Comparison of ENCODE assay signal across 9 mouse cellular contexts in genomic region chr8:104629306-104630110, GRCm38 (mm10). TPM values are rescaled to one million over a fixed set of nuclear protein-coding genes. Genes with fewer than 3 reads are reported as not detected.
A peak's percentile ranks its signal among the peaks of the same experiment; 100 is the strongest.
DNase-seq lines count a peak whose midpoint lies in the region; ATAC-seq and TF ChIP-seq lines count a peak whose summit lies in the region.
"Had no signal": no experiment of that assay in that cellular context is flagged by ENCODE, and none has a peak within 500 bp of the region (broad histone marks: within the 10 kb centered on the region; RNA-seq: fewer than 3 reads in every experiment).

No protein-coding gene starts in this region.

- peak; percentile 21 to 35 for DNase-seq in right cerebral cortex, postnatal 10 days (ENCODE audit: low spot score in 2 of 2)
- DNase-seq in right cerebral cortex, adult 2 months (ENCODE audit: low spot score in 2 of 2): no peak
- DNase-seq in gastrocnemius, postnatal 25 days: peak; percentile 39
- DNase-seq in kidney, adult 9 months: peak; percentile 72
- no peak for DNase-seq in thymus, postnatal 36 days
- DNase-seq in thymus, postnatal 0 days (ENCODE audit: low spot score): no peak

- no peak for ATAC-seq in midbrain, embryonic 13.5 days

- H3K27ac ChIP-seq in midbrain, embryonic 13.5 days: no peak overlapping the region

- H3K4me1 ChIP-seq in midbrain, embryonic 13.5 days (replicated peaks): peaks cover 10% of the 10 kb centered on the region

- 83% methylated on average over 22 of the region's 22 CpGs for WGBS in midbrain, embryonic 13.5 days

- no peak overlapping the region for H3ac ChIP-seq in myocyte (ENCODE audit: control insufficient read depth, insufficient read length)

- no peaks in the 10 kb centered on the region for H3K27me3 ChIP-seq in myocyte (ENCODE audit: control insufficient read depth, insufficient read depth, insufficient read length)
- peaks cover 30% of the 10 kb centered on the region for H3K27me3 ChIP-seq in midbrain, embryonic 13.5 days

- no peaks in the 10 kb centered on the region for H3K36me3 ChIP-seq in myocyte (ENCODE audit: control insufficient read depth, insufficient read depth)
- no peaks in the 10 kb centered on the region for H3K36me3 ChIP-seq in midbrain, embryonic 13.5 days

- no peaks in the 10 kb centered on the region for H3K79me2 ChIP-seq in myocyte (ENCODE audit: control insufficient read depth, insufficient read depth)

- H3K4me2 ChIP-seq in myocyte (ENCODE audit: low read depth): peak overlapping the region; percentile 79
- H3K4me2 ChIP-seq in midbrain, embryonic 13.5 days (replicated peaks): no peak overlapping the region

- H3K9me3 ChIP-seq in midbrain, embryonic 13.5 days: no peaks in the 10 kb centered on the region

- no peak overlapping the region for H3K4me3 ChIP-seq in myocyte
- H3K4me3 ChIP-seq in midbrain, embryonic 13.5 days (replicated peaks): no peak overlapping the region; the same call in 1 of the 2 replicates

- no peak for TF ChIP-seq POLR2A in myocyte (IDR thresholded peaks at IDR 0.05; ENCODE audit: insufficient read length, low read depth)

- H3K9ac ChIP-seq in midbrain, embryonic 13.5 days (replicated peaks): no peak overlapping the region

TF ChIP-seq in myocyte, 11 proteins besides CTCF, POLR2A, EP300 and RAD21:
- no peak for TF ChIP-seq MYOG (IDR thresholded peaks at IDR 0.05; ENCODE audit: control insufficient read depth in 1 of 3, insufficient read depth in 1 of 3, insufficient read length in 2 of 3, low read depth in 2 of 3)
- TF ChIP-seq SRF (IDR thresholded peaks at IDR 0.05; ENCODE audit: control insufficient read depth, insufficient read length, low read depth): no peak
- no peak for TF ChIP-seq MAX (IDR thresholded peaks at IDR 0.05; ENCODE audit: low read depth)
- TF ChIP-seq CEBPB (IDR thresholded peaks at IDR 0.05; ENCODE audit: insufficient read depth, poor library complexity, severe bottlenecking): no peak
- TF ChIP-seq USF1 (IDR thresholded peaks at IDR 0.05; ENCODE audit: low read depth): no peak

RNA-seq across cellular contexts. Expression of gene Rrad, which starts 1.6 kb away (rescaled TPM):
- total RNA-seq in gastrocnemius, postnatal 25 days (2021): 1 to 10 TPM; 3.8 to 6.2 TPM
- 17.9 TPM for polyA plus RNA-seq in myocyte (2012; fragmentation: generic; extraction: Trizol)
- 12.1 and 13.3 TPM in 2 replicates for polyA plus RNA-seq in thymus, postnatal 0 days (2015; fragmentation: Nextera tagmentation; extraction: Ambion mirVana)
- polyA plus RNA-seq in midbrain, embryonic 13.5 days (2015; fragmentation: Nextera tagmentation; extraction: Ambion mirVana): 2.8 and 3.3 TPM in 2 replicates

RNA-seq across cellular contexts. Expression of gene Cdh16, which starts 5.3 kb away (rescaled TPM):
- total RNA-seq in gastrocnemius, postnatal 25 days (2021): not detected
- polyA plus RNA-seq in myocyte (2012; fragmentation: generic; extraction: Trizol): 0.29 TPM
- polyA plus RNA-seq in thymus, postnatal 0 days (2015; fragmentation: Nextera tagmentation; extraction: Ambion mirVana): 0.17 and 0.23 TPM in 2 replicates
- not detected in 2 replicates for polyA plus RNA-seq in midbrain, embryonic 13.5 days (2015; fragmentation: Nextera tagmentation; extraction: Ambion mirVana)
- polyA plus RNA-seq: neural tube, embryonic 11.5 days had no signal

RNA-seq across cellular contexts. Expression of gene Ciao2b, which starts 12.3 kb away (rescaled TPM):
- 10 to 100 TPM; 27.3 to 33.1 TPM for total RNA-seq in gastrocnemius, postnatal 25 days (2021)
- polyA plus RNA-seq in myocyte (2012; fragmentation: generic; extraction: Trizol): 217 TPM
- 106 and 115 TPM in 2 replicates for polyA plus RNA-seq in thymus, postnatal 0 days (2015; fragmentation: Nextera tagmentation; extraction: Ambion mirVana)
- 137 and 141 TPM in 2 replicates for polyA plus RNA-seq in midbrain, embryonic 13.5 days (2015; fragmentation: Nextera tagmentation; extraction: Ambion mirVana)

RNA-seq across cellular contexts. Expression of gene Pdp2, which starts 38.3 kb away (rescaled TPM):
- 1 to 10 TPM; 2.8 to 2.9 TPM for total RNA-seq in gastrocnemius, postnatal 25 days (2021)
- polyA plus RNA-seq in myocyte (2012; fragmentation: generic; extraction: Trizol): 2.3 TPM
- polyA plus RNA-seq in thymus, postnatal 0 days (2015; fragmentation: Nextera tagmentation; extraction: Ambion mirVana): 11.7 and 12.3 TPM in 2 replicates
- 17.4 and 19.8 TPM in 2 replicates for polyA plus RNA-seq in midbrain, embryonic 13.5 days (2015; fragmentation: Nextera tagmentation; extraction: Ambion mirVana)

Comparison
In these comparisons a context has a peak if more than half of its experiments do, and no peak if none do; other contexts are left out.
1. DNase-seq: peak in right cerebral cortex, postnatal 10 days (2 of 2), gastrocnemius, postnatal 25 days (single experiment) and kidney, adult 9 months (single experiment); none in right cerebral cortex, adult 2 months (0 of 2), thymus, postnatal 36 days (0 of 2) and thymus, postnatal 0 days (single experiment).